Mouse (Mus musculus): ENCODE measurements around the gene Gabbr2. TPM values are rescaled to one million over a fixed set of nuclear protein-coding genes. Genes with fewer than 3 reads are reported as not detected.
"Not testable (repeated sequence)": the region's sequence is repeated elsewhere in the genome, so short reads cannot be mapped to it uniquely, and the experiment has no call there.

The Gabbr2 gene
- total RNA-seq, 4 experiments from 2014 or later = 0.05 to 0.17 TPM; not detected in 2

- DNase-seq (ENCODE audit: low spot score in 2 of 2) = no peak
Observed at GRCm38 (mm10) chr4:46661433-46661832, 330.2 kb downstream of the Gabbr2 start.

GRCm38 (mm10) chr4:46658946-46659345 lies 332.7 kb downstream of the Gabbr2 start:
- DNase-seq (ENCODE audit: low spot score in 2 of 2) = no peak

GRCm38 (mm10) chr4:46657116-46657515 lies 334.6 kb downstream of the Gabbr2 start:
- no peak for DNase-seq (ENCODE audit: low spot score in 2 of 2)

GRCm38 (mm10) chr4:46655956-46656355 lies 335.7 kb downstream of the Gabbr2 start:
- DNase-seq (ENCODE audit: low spot score in 2 of 2) = no peak

- no peak for DNase-seq (ENCODE audit: low spot score in 2 of 2)
Observed at GRCm38 (mm10) chr4:46655298-46655697, 336.4 kb downstream of the Gabbr2 start.

GRCm38 (mm10) chr4:46650086-46650753 lies 341.5 kb downstream of the Gabbr2 start, which contains the start of gene Tbc1d2:
Gene Tbc1d2 (minus strand): TSS chr4:46650209.
- DNase-seq (ENCODE audit: low spot score in 2 of 2) = peak; percentile 90 to 92

- no peak for DNase-seq (ENCODE audit: low spot score in 2 of 2)
Observed at GRCm38 (mm10) chr4:46649161-46649560, 342.5 kb downstream of the Gabbr2 start.

- no peak for DNase-seq (ENCODE audit: low spot score in 2 of 2)
Observed at GRCm38 (mm10) chr4:46643676-46644112, 348.0 kb downstream of the Gabbr2 start.

- DNase-seq (ENCODE audit: low spot score in 2 of 2) = no peak
Observed at GRCm38 (mm10) chr4:46642924-46643675, 348.6 kb downstream of the Gabbr2 start.

GRCm38 (mm10) chr4:46641283-46641682 lies 350.4 kb downstream of the Gabbr2 start:
- DNase-seq (ENCODE audit: low spot score in 2 of 2) = no peak

- no peak for DNase-seq (ENCODE audit: low spot score in 2 of 2)
Observed at GRCm38 (mm10) chr4:46639866-46640265, 351.8 kb downstream of the Gabbr2 start.

GRCm38 (mm10) chr4:46637250-46637649 lies 354.4 kb downstream of the Gabbr2 start:
- not testable (repeated sequence) for DNase-seq (ENCODE audit: low spot score in 2 of 2)

- DNase-seq (ENCODE audit: low spot score in 2 of 2) = no peak
Observed at GRCm38 (mm10) chr4:46635702-46636430, 355.8 kb downstream of the Gabbr2 start.

GRCm38 (mm10) chr4:46634881-46635280 lies 356.8 kb downstream of the Gabbr2 start:
- DNase-seq (ENCODE audit: low spot score in 2 of 2) = no peak

GRCm38 (mm10) chr4:46633565-46633964 lies 358.1 kb downstream of the Gabbr2 start:
- DNase-seq (ENCODE audit: low spot score in 2 of 2) = not testable (repeated sequence)

- DNase-seq (ENCODE audit: low spot score in 2 of 2) = no peak
Observed at GRCm38 (mm10) chr4:46632465-46632864, 359.2 kb downstream of the Gabbr2 start.

- no peak for DNase-seq (ENCODE audit: low spot score in 2 of 2)
Observed at GRCm38 (mm10) chr4:46630390-46630789, 361.3 kb downstream of the Gabbr2 start.

- DNase-seq (ENCODE audit: low spot score in 2 of 2) = no peak
Observed at GRCm38 (mm10) chr4:46628873-46629272, 362.8 kb downstream of the Gabbr2 start.

GRCm38 (mm10) chr4:46628081-46628480 lies 363.6 kb downstream of the Gabbr2 start:
- no peak for DNase-seq (ENCODE audit: low spot score in 2 of 2)

GRCm38 (mm10) chr4:46625101-46625500 lies 366.6 kb downstream of the Gabbr2 start:
- DNase-seq (ENCODE audit: low spot score in 2 of 2) = no peak

- no peak for DNase-seq (ENCODE audit: low spot score in 2 of 2)
Observed at GRCm38 (mm10) chr4:46623007-46623406, 368.7 kb downstream of the Gabbr2 start.

- DNase-seq (ENCODE audit: low spot score in 2 of 2) = no peak
Observed at GRCm38 (mm10) chr4:46620946-46621345, 370.7 kb downstream of the Gabbr2 start.

Data from gastrocnemius, adult 8-10 months (tissue).